Mouse (Mus musculus): ENCODE data around the gene Tbc1d8. TPM values are rescaled to one million over a fixed set of nuclear protein-coding genes. Genes with fewer than 3 reads are reported as not detected.

Tbc1d8 gene
- polyA plus RNA-seq, 1 experiment from 2014 or later, result 13.4 TPM

GRCm38 (mm10) chr1:39441686-39442085 is 36.9 kb downstream of the Tbc1d8 start:
- no peak overlapping the region for H3K4me2 ChIP-seq
- H3K9ac ChIP-seq, result no peak overlapping the region
- H3K36me3 ChIP-seq, result no peaks in the 10 kb centered on the region
- no peak overlapping the region for H3K27ac ChIP-seq
- 58% methylated on average over 6 of the region's 6 CpGs for WGBS
- ATAC-seq (ENCODE audit: borderline replicate concordance, extremely low read depth, low FRiP score, low TSS enrichment), result no peak
- no peak overlapping the region for H3K4me3 ChIP-seq
- no peaks in the 10 kb centered on the region for H3K9me3 ChIP-seq
- peaks cover 11% of the 10 kb centered on the region for H3K4me1 ChIP-seq
- no peaks in the 10 kb centered on the region for H3K27me3 ChIP-seq

GRCm38 (mm10) chr1:39439661-39440548 is 38.6 kb downstream of the Tbc1d8 start:
- H3K4me1 ChIP-seq, result 0 out of 2 replicates have a peak, but pooled peaks cover 1% of the 10 kb centered on the region
- no peaks in the 10 kb centered on the region for H3K36me3 ChIP-seq
- no peak overlapping the region for H3K9ac ChIP-seq
- no peak overlapping the region for H3K4me3 ChIP-seq
- 52% methylated on average over 12 of the region's 12 CpGs for WGBS
- no peak for ATAC-seq (ENCODE audit: borderline replicate concordance, extremely low read depth, low FRiP score, low TSS enrichment)
- no peak overlapping the region for H3K4me2 ChIP-seq
- H3K27me3 ChIP-seq, result no peaks in the 10 kb centered on the region
- H3K27ac ChIP-seq, result no peak overlapping the region
- no peaks in the 10 kb centered on the region for H3K9me3 ChIP-seq

GRCm38 (mm10) chr1:39438629-39439028 is 39.9 kb downstream of the Tbc1d8 start:
- Histone ChIP-seq H3K4me1 (no peaks in the 10 kb centered on the region), H3K27me3 (no peaks in the 10 kb centered on the region), H3K27ac (no peak overlapping the region), H3K9me3 (no peaks in the 10 kb centered on the region), H3K4me3 (no peak overlapping the region), H3K36me3 (no peaks in the 10 kb centered on the region), H3K4me2 (no peak overlapping the region), H3K9ac (no peak overlapping the region)
- ATAC-seq (ENCODE audit: borderline replicate concordance, extremely low read depth, low FRiP score, low TSS enrichment), result no peak

DNA sequence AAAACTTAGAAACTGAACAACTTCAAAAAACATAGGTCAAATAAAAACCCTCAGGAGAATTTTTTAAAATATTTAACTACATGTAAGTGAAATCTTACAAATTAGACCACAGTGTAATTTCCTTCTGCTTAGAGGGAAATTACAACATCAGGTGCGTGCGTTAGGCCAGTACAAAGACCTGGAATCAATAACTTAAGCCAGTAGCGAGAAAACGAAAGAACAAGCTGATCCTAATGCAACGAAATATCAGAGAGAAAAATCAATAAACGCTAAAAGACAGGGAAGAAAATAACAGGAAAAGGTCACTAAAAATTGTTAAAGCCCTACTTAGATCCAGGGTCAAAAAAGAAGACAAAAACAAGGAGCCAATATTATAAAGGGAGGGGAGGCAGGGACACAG is 44.3 kb downstream of the Tbc1d8 start:
- no peak for ATAC-seq (ENCODE audit: borderline replicate concordance, extremely low read depth, low FRiP score, low TSS enrichment)
- H3K36me3 ChIP-seq, result no peaks in the 10 kb centered on the region
- no peak overlapping the region for H3K9ac ChIP-seq
- H3K4me1 ChIP-seq, result no peaks in the 10 kb centered on the region
- no peak overlapping the region for H3K4me2 ChIP-seq
- H3K27me3 ChIP-seq, result no peaks in the 10 kb centered on the region
- no peak overlapping the region for H3K27ac ChIP-seq
- H3K9me3 ChIP-seq, result no peaks in the 10 kb centered on the region
- WGBS, result 85% methylated on average over 6 of the region's 6 CpGs
- no peak overlapping the region for H3K4me3 ChIP-seq

DNA sequence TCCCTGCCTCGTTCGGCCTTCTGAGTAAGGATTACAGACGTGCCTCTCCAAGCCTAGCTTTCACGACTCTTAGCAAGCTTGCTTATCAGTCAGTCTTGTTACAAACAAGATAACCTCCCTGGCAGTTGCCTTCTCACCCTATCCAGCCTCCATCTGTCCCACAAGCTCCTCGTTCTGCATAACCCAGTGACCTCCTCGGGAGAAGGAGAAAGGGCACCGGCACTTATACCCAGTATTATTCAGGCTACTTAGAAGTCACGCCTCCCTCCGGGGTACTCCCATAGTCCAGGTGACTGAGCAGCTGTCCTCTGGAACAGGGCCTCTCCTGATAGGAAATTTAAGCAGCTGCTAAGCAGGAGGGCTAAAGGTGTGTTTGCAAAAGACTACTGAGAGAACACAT is 48.5 kb downstream of the Tbc1d8 start:
- Histone ChIP-seq H3K36me3 (no peaks in the 10 kb centered on the region), H3K4me2 (no peak overlapping the region), H3K27ac (no peak overlapping the region), H3K4me1 (peaks cover 19% of the 10 kb centered on the region; the same call in 1 of the 2 replicates), H3K4me3 (no peak overlapping the region), H3K27me3 (no peaks in the 10 kb centered on the region), H3K9ac (no peak overlapping the region), H3K9me3 (no peaks in the 10 kb centered on the region)
- WGBS, result 18% methylated on average over 9 of the region's 9 CpGs
- no peak for ATAC-seq (ENCODE audit: borderline replicate concordance, extremely low read depth, low FRiP score, low TSS enrichment)

- no peak overlapping the region for H3K4me3 ChIP-seq
- ATAC-seq (ENCODE audit: borderline replicate concordance, extremely low read depth, low FRiP score, low TSS enrichment), result no peak
- no peaks in the 10 kb centered on the region for H3K36me3 ChIP-seq
- H3K27ac ChIP-seq, result no peak overlapping the region
- no peaks in the 10 kb centered on the region for H3K9me3 ChIP-seq
- no peaks in the 10 kb centered on the region for H3K27me3 ChIP-seq
- H3K4me1 ChIP-seq, result peaks cover 22% of the 10 kb centered on the region; the same call in 1 of the 2 replicates
- H3K4me2 ChIP-seq, result no peak overlapping the region
- 90% methylated on average over 5 of the region's 5 CpGs for WGBS
- H3K9ac ChIP-seq, result no peak overlapping the region
Measured at GRCm38 (mm10) chr1:39429015-39429414, 49.5 kb downstream of the Tbc1d8 start.

DNA sequence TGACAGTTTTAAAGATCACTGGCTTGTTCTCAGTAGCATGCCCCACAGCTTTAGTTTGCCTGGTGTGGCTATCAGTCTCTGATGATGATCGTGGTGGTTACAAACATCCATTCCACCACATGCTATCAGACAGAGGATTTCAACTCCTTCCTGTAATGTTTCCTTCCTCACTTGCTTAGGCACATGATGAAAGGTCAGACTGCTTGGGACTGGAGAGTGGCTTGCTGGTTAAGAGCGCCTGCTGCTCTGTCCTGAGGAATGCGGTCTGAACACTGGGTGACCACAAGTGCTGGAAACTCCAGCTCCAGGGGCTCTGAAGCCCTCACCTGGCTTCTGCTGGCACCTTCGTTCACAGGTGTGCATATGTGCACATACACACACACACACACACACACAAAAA is 50.3 kb downstream of the Tbc1d8 start:
- Histone ChIP-seq H3K4me2 (no peak overlapping the region), H3K9me3 (no peaks in the 10 kb centered on the region), H3K9ac (no peak overlapping the region), H3K36me3 (no peaks in the 10 kb centered on the region), H3K27me3 (no peaks in the 10 kb centered on the region), H3K27ac (no peak overlapping the region), H3K4me1 (peaks cover 22% of the 10 kb centered on the region; the same call in 1 of the 2 replicates), H3K4me3 (no peak overlapping the region)
- no peak for ATAC-seq (ENCODE audit: borderline replicate concordance, extremely low read depth, low FRiP score, low TSS enrichment)
- WGBS, result 46% methylated on average over 4 of the region's 4 CpGs

- H3K9ac ChIP-seq, result no peak overlapping the region
- H3K27ac ChIP-seq, result no peak overlapping the region
- H3K4me2 ChIP-seq, result no peak overlapping the region
- no peaks in the 10 kb centered on the region for H3K27me3 ChIP-seq
- H3K9me3 ChIP-seq, result no peaks in the 10 kb centered on the region
- 57% methylated on average over 9 of the region's 9 CpGs for WGBS
- ATAC-seq (ENCODE audit: borderline replicate concordance, extremely low read depth, low FRiP score, low TSS enrichment), result no peak
- H3K4me3 ChIP-seq, result no peak overlapping the region
- H3K36me3 ChIP-seq, result no peaks in the 10 kb centered on the region
- H3K4me1 ChIP-seq, result peaks cover 22% of the 10 kb centered on the region; the same call in 1 of the 2 replicates
Measured at GRCm38 (mm10) chr1:39425497-39425896, 53.1 kb downstream of the Tbc1d8 start.

DNA sequence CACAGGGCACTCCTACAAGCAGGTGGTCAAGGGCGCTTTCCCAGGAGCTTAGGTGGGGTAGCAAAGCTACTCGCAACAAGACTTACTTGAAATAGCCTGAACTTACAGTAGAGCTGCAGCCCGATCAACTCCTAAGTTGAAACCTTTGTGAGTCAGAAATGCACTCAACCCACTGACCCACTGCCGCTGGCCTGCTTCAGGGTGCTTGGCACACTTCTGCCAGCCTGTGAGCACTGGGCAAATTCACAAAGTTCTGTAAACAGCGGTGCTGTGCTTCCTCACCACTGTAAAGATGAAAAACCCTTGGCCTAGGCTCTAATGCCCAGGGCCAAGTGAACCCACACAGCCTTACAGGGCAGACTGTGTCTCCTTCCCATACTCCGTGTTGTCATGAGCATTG is 57.6 kb downstream of the Tbc1d8 start:
- H3K4me2 ChIP-seq, result no peak overlapping the region
- no peaks in the 10 kb centered on the region for H3K9me3 ChIP-seq
- no peak overlapping the region for H3K27ac ChIP-seq
- H3K4me3 ChIP-seq, result no peak overlapping the region
- H3K9ac ChIP-seq, result no peak overlapping the region
- H3K36me3 ChIP-seq, result no peaks in the 10 kb centered on the region
- peaks cover 20% of the 10 kb centered on the region; the same call in 1 of the 2 replicates for H3K4me1 ChIP-seq
- ATAC-seq (ENCODE audit: borderline replicate concordance, extremely low read depth, low FRiP score, low TSS enrichment), result no peak
- H3K27me3 ChIP-seq, result no peaks in the 10 kb centered on the region
- WGBS, result 84% methylated on average over 6 of the region's 6 CpGs

DNA sequence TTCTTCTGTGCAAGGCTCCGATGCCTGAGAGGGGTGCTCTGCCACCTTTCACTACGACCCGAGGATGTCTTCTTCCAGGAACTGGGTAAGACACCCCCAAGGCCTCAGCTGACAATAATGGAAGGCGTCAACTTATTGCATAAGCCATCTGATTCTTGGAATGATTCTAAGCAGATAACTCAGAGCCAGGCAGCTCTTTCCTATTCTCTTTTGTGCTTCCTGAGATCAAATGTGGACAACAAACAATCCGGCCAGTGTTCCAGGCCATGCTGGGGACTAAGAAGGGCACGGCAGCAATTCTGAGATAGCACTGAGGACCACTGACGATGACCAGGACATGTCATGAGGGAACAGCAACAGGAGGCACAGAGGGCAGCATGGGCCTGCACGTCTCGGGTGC is 59.7 kb downstream of the Tbc1d8 start:
- Histone ChIP-seq H3K36me3 (no peaks in the 10 kb centered on the region), H3K27ac (no peak overlapping the region), H3K4me2 (no peak overlapping the region), H3K9me3 (no peaks in the 10 kb centered on the region), H3K4me1 (peaks cover 10% of the 10 kb centered on the region; the same call in 1 of the 2 replicates), H3K4me3 (no peak overlapping the region), H3K9ac (no peak overlapping the region), H3K27me3 (no peaks in the 10 kb centered on the region)
- ATAC-seq (ENCODE audit: borderline replicate concordance, extremely low read depth, low FRiP score, low TSS enrichment), result no peak
- whole genome bisulfite sequencing, result 74% methylated on average over 9 of the region's 9 CpGs

GRCm38 (mm10) chr1:39417817-39418216 is 60.7 kb downstream of the Tbc1d8 start:
- Histone ChIP-seq H3K9me3 (no peaks in the 10 kb centered on the region), H3K4me2 (peak overlapping the region; percentile 7; the same call in 1 of the 2 replicates), H3K4me1 (peaks cover 10% of the 10 kb centered on the region; the same call in 1 of the 2 replicates), H3K27me3 (no peaks in the 10 kb centered on the region), H3K9ac (no peak overlapping the region), H3K4me3 (no peak overlapping the region), H3K36me3 (no peaks in the 10 kb centered on the region), H3K27ac (peak overlapping the region; percentile 46)
- 9% methylated on average over 12 of the region's 12 CpGs for WGBS
- ATAC-seq (ENCODE audit: borderline replicate concordance, extremely low read depth, low FRiP score, low TSS enrichment), result peak; percentile 52

GRCm38 (mm10) chr1:39410085-39410821 is 68.3 kb downstream of the Tbc1d8 start:
- 61% methylated on average over 19 of the region's 19 CpGs for WGBS
- Histone ChIP-seq H3K9ac (no peak overlapping the region), H3K4me2 (no peak overlapping the region), H3K27ac (peak overlapping the region; percentile 20; the same call in 1 of the 2 replicates), H3K36me3 (no peaks in the 10 kb centered on the region), H3K27me3 (no peaks in the 10 kb centered on the region), H3K4me1 (peaks cover 21% of the 10 kb centered on the region), H3K4me3 (no peak overlapping the region), H3K9me3 (no peaks in the 10 kb centered on the region)
- ATAC-seq (ENCODE audit: borderline replicate concordance, extremely low read depth, low FRiP score, low TSS enrichment), result no peak

Measured in lung, embryonic 15.5 days (tissue).